Mouse (Mus musculus): Measurements from ENCODE around the gene 2410131K14Rik. TPM values are rescaled to one million over a fixed set of nuclear protein-coding genes. Genes with fewer than 3 reads are reported as not detected.
A peak's percentile ranks its signal among the peaks of the same experiment; 100 is the strongest.

The 2410131K14Rik gene
- polyA plus RNA-seq, 1 experiment from 2014 or later, result 7.3 TPM

DNA sequence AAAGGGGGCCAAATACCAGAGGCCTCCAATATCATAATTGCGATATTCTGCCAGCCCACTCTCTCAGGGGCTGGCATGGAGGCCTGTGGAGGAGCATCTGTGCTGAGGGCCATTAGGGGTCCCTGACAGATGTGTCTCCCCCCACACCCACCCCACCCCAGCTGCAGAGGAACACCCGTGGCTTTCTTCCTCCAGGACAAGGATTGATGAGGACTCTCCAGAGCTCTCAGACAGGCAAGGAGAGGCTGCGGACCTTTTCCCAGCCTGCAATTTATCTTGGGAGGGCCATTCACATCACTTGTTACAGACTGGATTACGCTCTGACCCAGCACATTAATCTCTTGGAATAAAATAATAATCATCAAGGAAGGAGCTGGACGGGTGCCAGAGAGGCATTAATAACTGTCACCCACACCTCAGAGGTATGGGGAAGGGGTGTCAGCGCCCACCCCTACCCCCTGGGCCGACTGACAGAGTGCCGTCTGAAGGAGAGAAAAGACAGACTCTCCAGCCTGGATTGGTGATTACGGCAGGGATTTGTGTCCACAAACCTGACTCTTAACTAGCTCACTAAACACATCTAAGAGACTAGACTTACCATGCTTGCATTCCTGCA is 21.8 kb upstream of the 2410131K14Rik start:
- no peak for ATAC-seq
- no peak overlapping the region for H3K27ac ChIP-seq (ENCODE audit: low read length)

DNA sequence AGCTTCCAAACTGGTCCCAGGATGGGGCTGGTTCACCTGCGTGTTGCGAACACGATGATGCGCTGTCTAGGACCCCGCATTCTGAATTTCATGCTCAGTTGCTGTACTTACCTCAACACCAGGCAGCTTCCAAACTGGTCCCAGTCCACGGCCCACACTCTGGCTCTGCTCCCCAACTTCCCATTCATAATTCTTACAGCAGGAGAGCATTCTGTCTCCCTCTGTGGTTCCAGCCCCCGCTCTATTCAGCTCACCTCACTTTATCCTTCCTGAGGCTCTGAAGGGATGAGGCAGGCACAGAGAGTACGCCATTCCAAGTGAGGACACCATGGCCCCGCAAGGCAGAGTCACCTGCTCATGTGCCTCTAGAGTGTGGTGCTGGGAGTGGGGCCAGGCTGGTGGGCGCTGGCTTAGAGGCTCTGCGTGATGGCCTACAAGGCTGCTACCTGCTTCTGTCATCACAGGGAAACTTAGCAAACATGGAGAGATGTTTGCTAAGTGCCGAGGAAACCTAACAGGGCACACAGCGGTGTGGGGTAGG is 14.9 kb upstream of the 2410131K14Rik start:
- Histone ChIP-seq H3K4me1 (ENCODE audit: control insufficient read depth, insufficient read depth, low read length) (no peaks in the 10 kb centered on the region), H3K36me3 (ENCODE audit: control insufficient read depth, insufficient read depth, low read length) (no peaks in the 10 kb centered on the region), H3K4me3 (ENCODE audit: low read length) (no peak overlapping the region), H3K4me2 (ENCODE audit: low read depth, low read length) (no peak overlapping the region), H3K27ac (ENCODE audit: low read length) (no peak overlapping the region), H3K27me3 (replicated peaks; ENCODE audit: control insufficient read depth, insufficient read depth, low read length) (no peaks in the 10 kb centered on the region), H3K9ac (ENCODE audit: low read depth, low read length) (no peak overlapping the region), H3K9me3 (ENCODE audit: control insufficient read depth, low read length) (no peaks in the 10 kb centered on the region)
- WGBS, result 89% methylated on average over 13 of the region's 13 CpGs
- ATAC-seq, result no peak

More for the DNA sequence above, 21.8 kb upstream of the 2410131K14Rik start:
- H3K4me3 ChIP-seq (ENCODE audit: low read length), result no peak overlapping the region
- H3K9ac ChIP-seq (ENCODE audit: low read depth, low read length), result no peak overlapping the region
- H3K27me3 ChIP-seq (replicated peaks; ENCODE audit: control insufficient read depth, insufficient read depth, low read length), result no peaks in the 10 kb centered on the region
- H3K9me3 ChIP-seq (ENCODE audit: control insufficient read depth, low read length), result no peaks in the 10 kb centered on the region
- WGBS, result 45% methylated on average over 9 of the region's 9 CpGs
- no peak overlapping the region for H3K4me2 ChIP-seq (ENCODE audit: low read depth, low read length)
- H3K36me3 ChIP-seq (ENCODE audit: control insufficient read depth, insufficient read depth, low read length), result no peaks in the 10 kb centered on the region
- H3K4me1 ChIP-seq (ENCODE audit: control insufficient read depth, insufficient read depth, low read length), result no peaks in the 10 kb centered on the region

DNA sequence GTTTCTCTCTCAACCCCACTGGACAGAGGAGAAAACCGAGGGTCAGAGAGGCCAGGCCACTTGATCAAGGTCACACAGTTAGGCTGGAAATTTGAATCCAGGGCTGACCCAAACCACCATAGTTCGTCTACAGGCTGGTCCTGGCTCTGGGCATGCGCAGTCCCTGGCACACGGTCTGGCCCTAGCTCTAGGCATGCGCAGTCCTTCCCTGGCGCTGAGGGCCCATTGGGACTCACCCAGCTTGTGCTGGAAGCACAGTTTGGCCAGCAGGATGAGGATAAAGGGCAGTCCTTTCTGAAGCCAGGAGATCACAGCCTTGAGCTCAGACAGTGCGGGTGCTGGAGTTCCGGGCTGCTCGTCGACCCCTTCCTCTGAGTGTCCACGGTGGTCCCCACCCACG is 8.1 kb upstream of the 2410131K14Rik start:
- WGBS, result 85% methylated on average over 12 of the region's 12 CpGs
- no peak overlapping the region for H3K4me3 ChIP-seq (ENCODE audit: low read length)
- no peaks in the 10 kb centered on the region for H3K4me1 ChIP-seq (ENCODE audit: control insufficient read depth, insufficient read depth, low read length)
- no peaks in the 10 kb centered on the region for H3K27me3 ChIP-seq (replicated peaks; ENCODE audit: control insufficient read depth, insufficient read depth, low read length)
- H3K36me3 ChIP-seq (ENCODE audit: control insufficient read depth, insufficient read depth, low read length), result peaks cover 2% of the 10 kb centered on the region; the same call in 1 of the 2 replicates
- no peak overlapping the region for H3K27ac ChIP-seq (ENCODE audit: low read length)
- no peak overlapping the region for H3K4me2 ChIP-seq (ENCODE audit: low read depth, low read length)
- no peak for ATAC-seq
- no peak overlapping the region for H3K9ac ChIP-seq (ENCODE audit: low read depth, low read length)
- no peaks in the 10 kb centered on the region for H3K9me3 ChIP-seq (ENCODE audit: control insufficient read depth, low read length)

DNA sequence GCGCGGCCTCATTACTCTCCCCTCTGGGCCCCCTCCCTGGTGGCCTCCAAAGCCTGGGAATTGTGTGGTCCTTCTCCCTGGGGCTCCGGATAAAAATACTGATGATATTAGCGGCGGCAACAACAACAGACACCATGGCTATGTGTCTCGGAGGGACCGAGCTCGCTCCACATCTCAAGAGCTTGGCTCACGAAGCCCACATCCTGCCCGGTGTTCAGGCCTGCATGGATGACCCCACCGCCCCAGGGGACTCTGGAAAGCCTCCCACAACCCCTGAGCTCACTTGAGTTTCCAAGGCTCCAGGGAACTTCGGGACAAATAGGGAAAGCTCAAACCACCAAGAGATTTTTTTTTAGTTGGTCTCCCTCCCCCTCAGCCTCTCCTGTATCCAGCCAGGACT is 5.4 kb upstream of the 2410131K14Rik start:
- 85% methylated on average over 12 of the region's 12 CpGs for WGBS
- no peak for ATAC-seq

DNA sequence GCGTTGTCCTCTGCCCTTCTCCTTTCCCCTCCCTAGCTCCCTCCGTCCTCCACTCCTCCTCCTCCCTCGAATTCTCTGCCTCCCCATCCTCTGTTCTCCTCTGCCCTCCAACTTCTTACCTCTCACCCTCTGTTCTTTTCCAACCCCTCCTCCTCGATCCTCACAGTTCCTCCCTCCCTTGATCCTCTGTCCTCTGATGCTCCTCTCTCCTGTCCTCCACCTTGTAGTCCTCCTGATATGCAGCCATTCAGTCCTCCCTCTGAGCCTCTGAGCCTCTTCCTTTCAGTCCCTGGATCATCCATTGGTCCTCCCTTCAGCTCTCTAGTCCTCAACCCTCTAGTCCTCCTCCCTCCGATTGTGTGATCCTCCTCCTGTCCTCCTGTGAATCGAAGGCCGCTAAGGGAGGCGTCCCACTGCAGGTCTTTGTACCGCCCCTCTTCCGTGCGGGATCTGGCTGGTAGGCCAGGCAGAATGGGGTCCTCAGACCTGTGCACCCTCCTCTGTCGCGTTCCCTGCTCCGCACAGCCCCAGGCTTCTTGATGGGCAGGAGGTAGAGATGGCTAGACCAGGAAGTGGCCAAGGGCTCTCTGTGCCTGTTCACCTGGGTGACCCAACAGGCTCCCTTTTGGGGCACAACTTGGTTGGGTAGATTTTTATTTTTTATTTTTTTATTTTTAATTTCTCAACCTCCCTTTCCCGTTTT is 730 bp downstream of the 2410131K14Rik start:
- Histone ChIP-seq H3K4me1 (ENCODE audit: control insufficient read depth, insufficient read depth, low read length) (peaks cover 6% of the 10 kb centered on the region; the same call in 1 of the 2 replicates), H3K36me3 (ENCODE audit: control insufficient read depth, insufficient read depth, low read length) (no peaks in the 10 kb centered on the region), H3K9ac (ENCODE audit: low read depth, low read length) (peak overlapping the region; percentile 75), H3K9me3 (ENCODE audit: control insufficient read depth, low read length) (no peaks in the 10 kb centered on the region), H3K4me3 (ENCODE audit: low read length) (peak overlapping the region; percentile 80), H3K4me2 (ENCODE audit: low read depth, low read length) (peak overlapping the region; percentile 62), H3K27me3 (replicated peaks; ENCODE audit: control insufficient read depth, insufficient read depth, low read length) (no peaks in the 10 kb centered on the region), H3K27ac (ENCODE audit: low read length) (peak overlapping the region; percentile 58)
- no peak for ATAC-seq
- WGBS, result 6% methylated on average over 15 of the region's 15 CpGs

More for the DNA sequence above, 5.4 kb upstream of the 2410131K14Rik start:
- Histone ChIP-seq H3K9me3 (ENCODE audit: control insufficient read depth, low read length) (no peaks in the 10 kb centered on the region), H3K27ac (ENCODE audit: low read length) (no peak overlapping the region), H3K9ac (ENCODE audit: low read depth, low read length) (no peak overlapping the region), H3K4me2 (ENCODE audit: low read depth, low read length) (no peak overlapping the region), H3K4me3 (ENCODE audit: low read length) (no peak overlapping the region), H3K27me3 (replicated peaks; ENCODE audit: control insufficient read depth, insufficient read depth, low read length) (no peaks in the 10 kb centered on the region), H3K36me3 (ENCODE audit: control insufficient read depth, insufficient read depth, low read length) (peaks cover 2% of the 10 kb centered on the region; the same call in 1 of the 2 replicates), H3K4me1 (ENCODE audit: control insufficient read depth, insufficient read depth, low read length) (no peaks in the 10 kb centered on the region)

DNA sequence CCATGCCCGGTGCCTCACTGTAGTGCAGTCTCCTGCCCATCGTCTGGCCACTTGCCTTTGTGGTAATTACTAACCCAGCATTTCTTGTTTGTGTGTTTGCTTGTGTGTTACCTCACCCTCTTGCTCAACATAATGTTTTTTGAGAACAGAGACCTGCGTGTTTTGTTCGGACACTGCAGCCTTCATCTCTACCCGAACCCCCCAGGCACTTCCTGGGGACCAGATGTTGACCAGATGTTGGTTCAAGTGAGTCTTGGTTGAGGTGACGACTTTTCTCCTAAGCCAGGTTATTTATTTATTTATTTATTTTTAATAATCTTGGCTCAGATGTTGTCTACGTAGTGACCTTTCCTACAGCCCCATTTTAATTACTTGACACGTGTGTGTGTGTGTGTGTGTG is 2.4 kb downstream of the 2410131K14Rik start:
- 84% methylated on average over 8 of the region's 8 CpGs for WGBS
- no peaks in the 10 kb centered on the region for H3K36me3 ChIP-seq (ENCODE audit: control insufficient read depth, insufficient read depth, low read length)

DNA sequence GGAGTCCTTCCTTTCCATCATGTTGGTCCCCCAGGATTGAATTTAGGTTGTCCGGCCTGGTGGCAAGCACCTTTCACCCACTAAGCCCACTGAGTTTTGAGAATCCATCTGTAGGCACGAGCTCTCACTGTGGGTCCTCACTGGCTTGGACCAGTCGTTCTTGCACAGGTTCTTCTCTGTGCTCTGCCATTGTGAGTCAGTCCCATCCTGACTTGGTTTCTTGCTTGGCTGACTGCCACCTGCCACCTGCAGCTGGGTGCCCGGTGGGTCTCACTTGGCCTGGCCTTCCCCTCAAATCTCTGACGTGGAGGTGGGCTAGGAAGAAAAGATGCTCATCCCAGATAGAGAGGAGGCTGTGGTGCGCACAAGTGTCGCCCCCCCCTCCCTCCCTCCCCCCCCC is 6.0 kb downstream of the 2410131K14Rik start:
- Histone ChIP-seq H3K9ac (ENCODE audit: low read depth, low read length) (no peak overlapping the region), H3K27me3 (replicated peaks; ENCODE audit: control insufficient read depth, insufficient read depth, low read length) (no peaks in the 10 kb centered on the region), H3K36me3 (ENCODE audit: control insufficient read depth, insufficient read depth, low read length) (no peaks in the 10 kb centered on the region), H3K4me2 (ENCODE audit: low read depth, low read length) (no peak overlapping the region), H3K27ac (ENCODE audit: low read length) (no peak overlapping the region), H3K4me1 (ENCODE audit: control insufficient read depth, insufficient read depth, low read length) (peaks cover 6% of the 10 kb centered on the region; the same call in 1 of the 2 replicates), H3K4me3 (ENCODE audit: low read length) (no peak overlapping the region), H3K9me3 (ENCODE audit: control insufficient read depth, low read length) (no peaks in the 10 kb centered on the region)
- no peak for ATAC-seq
- WGBS, result 79% methylated on average over 7 of the region's 7 CpGs

More for the DNA sequence above, 2.4 kb downstream of the 2410131K14Rik start:
- Histone ChIP-seq H3K4me3 (ENCODE audit: low read length) (no peak overlapping the region), H3K27ac (ENCODE audit: low read length) (no peak overlapping the region), H3K9me3 (ENCODE audit: control insufficient read depth, low read length) (no peaks in the 10 kb centered on the region), H3K4me1 (ENCODE audit: control insufficient read depth, insufficient read depth, low read length) (peaks cover 6% of the 10 kb centered on the region; the same call in 1 of the 2 replicates), H3K27me3 (replicated peaks; ENCODE audit: control insufficient read depth, insufficient read depth, low read length) (no peaks in the 10 kb centered on the region), H3K9ac (ENCODE audit: low read depth, low read length) (no peak overlapping the region), H3K4me2 (ENCODE audit: low read depth, low read length) (no peak overlapping the region)
- ATAC-seq, result no peak

DNA sequence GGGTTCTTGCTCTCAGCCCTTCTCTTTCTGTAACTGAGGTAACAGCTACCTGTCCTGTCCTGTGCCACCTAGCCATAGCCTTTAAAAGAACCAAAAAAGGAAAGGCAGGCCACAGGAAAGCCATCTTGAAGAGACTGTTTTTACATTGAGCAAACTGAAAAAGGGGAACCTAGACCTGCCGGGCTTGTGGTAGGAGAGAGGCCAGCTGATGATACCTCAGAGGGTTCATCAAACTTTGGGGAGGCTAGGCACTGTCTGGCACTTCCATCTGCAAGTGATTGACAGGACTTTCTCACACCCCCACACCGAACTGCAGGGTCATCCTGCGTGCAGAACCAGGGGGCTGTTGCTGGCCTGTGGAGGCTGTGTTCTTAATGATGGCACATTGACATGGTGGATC is 8.5 kb downstream of the 2410131K14Rik start:
- 83% methylated on average over 3 of the region's 3 CpGs for WGBS
- H3K36me3 ChIP-seq (ENCODE audit: control insufficient read depth, insufficient read depth, low read length), result peaks cover 7% of the 10 kb centered on the region; the same call in 1 of the 2 replicates

DNA sequence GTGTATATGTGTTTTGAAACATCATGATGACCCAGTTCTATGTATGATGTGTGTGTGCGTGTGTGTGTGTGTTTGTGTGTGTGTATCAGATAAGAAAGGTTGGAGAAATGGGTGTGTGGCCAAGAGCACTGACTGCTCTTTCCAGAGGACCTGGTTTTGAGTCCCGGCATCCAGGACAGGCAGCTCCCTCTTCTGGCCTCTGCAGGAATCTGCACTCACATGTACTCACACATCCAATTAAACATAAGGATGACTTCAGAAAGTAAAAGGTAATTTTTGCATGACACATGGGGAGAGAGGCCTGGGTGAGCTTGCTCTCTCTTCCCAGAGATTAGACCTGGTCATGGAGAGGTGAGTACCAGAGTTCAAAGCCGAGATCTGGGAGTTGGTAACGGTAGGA is 12.0 kb downstream of the 2410131K14Rik start:
- H3K4me3 ChIP-seq (ENCODE audit: low read length), result no peak overlapping the region
- H3K4me1 ChIP-seq (ENCODE audit: control insufficient read depth, insufficient read depth, low read length), result 0 out of 2 replicates have a peak, but pooled peaks cover 2% of the 10 kb centered on the region
- H3K9me3 ChIP-seq (ENCODE audit: control insufficient read depth, low read length), result no peaks in the 10 kb centered on the region
- no peak overlapping the region for H3K9ac ChIP-seq (ENCODE audit: low read depth, low read length)
- H3K36me3 ChIP-seq (ENCODE audit: control insufficient read depth, insufficient read depth, low read length), result peaks cover 26% of the 10 kb centered on the region
- ATAC-seq, result no peak
- no peaks in the 10 kb centered on the region for H3K27me3 ChIP-seq (replicated peaks; ENCODE audit: control insufficient read depth, insufficient read depth, low read length)
- H3K27ac ChIP-seq (ENCODE audit: low read length), result no peak overlapping the region
- no peak overlapping the region for H3K4me2 ChIP-seq (ENCODE audit: low read depth, low read length)
- WGBS, result 92% methylated on average over 4 of the region's 4 CpGs

More for the DNA sequence above, 8.5 kb downstream of the 2410131K14Rik start:
- H3K4me3 ChIP-seq (ENCODE audit: low read length), result no peak overlapping the region
- no peaks in the 10 kb centered on the region for H3K27me3 ChIP-seq (replicated peaks; ENCODE audit: control insufficient read depth, insufficient read depth, low read length)
- no peaks in the 10 kb centered on the region for H3K4me1 ChIP-seq (ENCODE audit: control insufficient read depth, insufficient read depth, low read length)
- H3K4me2 ChIP-seq (ENCODE audit: low read depth, low read length), result no peak overlapping the region
- H3K9ac ChIP-seq (ENCODE audit: low read depth, low read length), result no peak overlapping the region
- H3K9me3 ChIP-seq (ENCODE audit: control insufficient read depth, low read length), result no peaks in the 10 kb centered on the region
- no peak for ATAC-seq
- H3K27ac ChIP-seq (ENCODE audit: low read length), result no peak overlapping the region

Measured in intestine, embryonic 16.5 days (tissue).